Mouse (Mus musculus) liver, postnatal 0 days (tissue): ENCODE results near the gene C1rl. TPM values are rescaled to one million over a fixed set of nuclear protein-coding genes. Genes with fewer than 3 reads are reported as not detected.
"Not testable (repeated sequence)": the region's sequence is repeated elsewhere in the genome, so short reads cannot be mapped to it uniquely, and the experiment has no call there.

ENCODE experiments used
- ATAC-seq: fragments of 200-750 bp; cut with Nextera tagmentation; 2 replicates; pipeline ENCODE4 v1.8.0; 2017; ENCODE audit warnings: mild to moderate bottlenecking, moderate library complexity
- DNase-seq: peaks from one replicate; pipeline ENCODE4 v3.0.0-alpha.2; 2016
- H3K27ac ChIP-seq: fragments of 300-500 bp; sonication (generic); 2 replicates; pipeline ENCODE4 v1.5.1; 2014; ENCODE audit warnings: antibody characterized with exemption, moderate library complexity, mild to moderate bottlenecking, low read depth
- H3K27me3 ChIP-seq: fragments of 300-500 bp; sonication (generic); 2 replicates; pipeline ENCODE4 v1.6.1; 2014; ENCODE audit warnings: low read length, control low read depth, mixed read lengths; ENCODE audit not compliant: insufficient read depth
- H3K36me3 ChIP-seq: fragments of 300-500 bp; sonication (generic); replicated peaks from 2 replicates; pipeline ENCODE4 v1.6.1; 2014; ENCODE audit warnings: mild to moderate bottlenecking, control low read depth, low read length, moderate library complexity, mixed read lengths; ENCODE audit not compliant: insufficient read depth
- H3K4me1 ChIP-seq: fragments of 300-500 bp; sonication (generic); 2 replicates; pipeline ENCODE4 v1.6.1; 2014; ENCODE audit warnings: antibody characterized with exemption, mild to moderate bottlenecking, control low read depth; ENCODE audit not compliant: insufficient read depth
- H3K4me2 ChIP-seq: fragments of 300-500 bp; sonication (generic); 2 replicates; pipeline ENCODE4 v1.6.1; 2014; ENCODE audit warnings: low read depth, mild to moderate bottlenecking, low read length, moderate library complexity, mixed read lengths
- H3K4me3 ChIP-seq: fragments of 300-500 bp; sonication (generic); 2 replicates; pipeline ENCODE4 v1.5.1; 2014; ENCODE audit warnings: low read depth, low read length
- H3K9ac ChIP-seq: fragments of 300-500 bp; sonication (generic); replicated peaks from 2 replicates; pipeline ENCODE4 v1.6.1; 2014; ENCODE audit warnings: mild to moderate bottlenecking, moderate library complexity
- H3K9me3 ChIP-seq: fragments of 300-500 bp; sonication (generic); 2 replicates; pipeline ENCODE4 v1.6.1; 2016; ENCODE audit warnings: mild to moderate bottlenecking, control low read depth, low read length, mixed read lengths
- CTCF ChIP-seq: sonication (generic); IDR thresholded peaks from 2 replicates; pipeline ENCODE4 v1.5.1; 2016; ENCODE audit warnings: antibody characterized with exemption, low read depth
- EP300 ChIP-seq: IDR thresholded peaks from 2 replicates; pipeline ENCODE4 v1.6.1; 2016; ENCODE audit warnings: antibody characterized with exemption, low read depth, mild to moderate bottlenecking
- WGBS: fragments of 180-500 bp; shearing (Covaris S2); extraction: QIAGEN DNeasy Blood & Tissue Kit; methylation state at CpG from one replicate; pipeline ENCODE4 v1.1.7; 2014; ENCODE audit not compliant: insufficient replicate concordance; 5-methylcytosine and 5-hydroxymethylcytosine counted together
- polyA plus RNA-seq: library from polyadenylated mRNA; unstranded; fragments of >200 nt; fragmentation: Nextera tagmentation; extraction: Ambion mirVana; gene quantifications from 2 replicates; pipeline ENCODE4 v1.2.1, GENCODE M21; 2015

The C1rl gene
- polyA plus RNA-seq, 1 experiment from 2014 or later, result 36.2 TPM

GRCm38 (mm10) chr6:124506991-124507390, 14.1 kb downstream of the C1rl start:
- Histone ChIP-seq H3K4me2 (no peak overlapping the region), H3K4me3 (no peak overlapping the region), H3K27me3 (no peaks in the 10 kb centered on the region), H3K4me1 (peaks cover 18% of the 10 kb centered on the region), H3K9me3 (no peaks in the 10 kb centered on the region), H3K27ac (no peak overlapping the region), H3K9ac (no peak overlapping the region), H3K36me3 (no peaks in the 10 kb centered on the region; the same call in 1 of the 2 replicates)
- 71% methylated on average over 6 of the region's 6 CpGs for WGBS
- DNase-seq (no peak), ATAC-seq (no peak)
- TF ChIP-seq CTCF (no peak), EP300 (no peak)

GRCm38 (mm10) chr6:124508292-124508691, 15.4 kb downstream of the C1rl start:
- Histone ChIP-seq H3K4me3 (no peak overlapping the region), H3K27ac (no peak overlapping the region)
- ATAC-seq, result no peak

GRCm38 (mm10) chr6:124509192-124509591, 16.3 kb downstream of the C1rl start:
- not testable (repeated sequence) for DNase-seq, ATAC-seq, H3K36me3 ChIP-seq, H3K9me3 ChIP-seq, H3K27me3 ChIP-seq, H3K27ac ChIP-seq, H3K9ac ChIP-seq, H3K4me2 ChIP-seq, H3K4me3 ChIP-seq
- peaks cover 16% of the 10 kb centered on the region for H3K4me1 ChIP-seq
- 65% methylated on average over 5 of the region's 5 CpGs for WGBS

More at GRCm38 (mm10) chr6:124508292-124508691, 15.4 kb downstream of the C1rl start:
- no peak overlapping the region for H3K4me2 ChIP-seq
- WGBS, result 65% methylated on average over 10 of the region's 10 CpGs
- TF ChIP-seq EP300 (no peak), CTCF (no peak)
- no peaks in the 10 kb centered on the region; the same call in 1 of the 2 replicates for H3K36me3 ChIP-seq
- no peaks in the 10 kb centered on the region for H3K9me3 ChIP-seq
- DNase-seq, result no peak
- peaks cover 19% of the 10 kb centered on the region for H3K4me1 ChIP-seq
- H3K9ac ChIP-seq, result no peak overlapping the region
- no peaks in the 10 kb centered on the region for H3K27me3 ChIP-seq

GRCm38 (mm10) chr6:124511936-124512335, 19.0 kb downstream of the C1rl start:
- Histone ChIP-seq H3K27me3 (no peaks in the 10 kb centered on the region), H3K4me1 (peaks cover 9% of the 10 kb centered on the region; the same call in 1 of the 2 replicates), H3K4me2 (peak overlapping the region; percentile 64), H3K4me3 (no peak overlapping the region), H3K27ac (no peak overlapping the region), H3K36me3 (no peaks in the 10 kb centered on the region), H3K9ac (no peak overlapping the region), H3K9me3 (no peaks in the 10 kb centered on the region)
- TF ChIP-seq EP300 (no peak), CTCF (no peak)
- DNase-seq (no peak), ATAC-seq (no peak)
- 54% methylated on average over 6 of the region's 6 CpGs for WGBS

- Histone ChIP-seq H3K27ac (peak within 1 kb of the TSS; percentile 40; the same call in 1 of the 2 replicates), H3K4me3 (peak within 1 kb of the TSS; percentile 49), H3K9me3 (no peaks in the 10 kb centered on the region), H3K4me2 (peak within 1 kb of the TSS; percentile 64), H3K4me1 (peaks cover 9% of the 10 kb centered on the region; the same call in 1 of the 2 replicates), H3K36me3 (no peaks in the 10 kb centered on the region), H3K27me3 (no peaks in the 10 kb centered on the region), H3K9ac (peak within 1 kb of the TSS; percentile 55)
- DNase-seq (peak; percentile 53), ATAC-seq (0 out of 2 replicates have a peak, but pooled peaks have one; percentile 19)
- WGBS, result 6% methylated on average over 6 of the region's 6 CpGs
- TF ChIP-seq EP300, result no peak
- peak; percentile 81 for TF ChIP-seq CTCF
These were observed 19.5 kb downstream of the C1rl start, which contains the start of gene C1ra for GRCm38 (mm10) chr6:124512355-124512836. Gene C1ra (plus strand): TSS chr6:124512405.

GRCm38 (mm10) chr6:124517733-124518132, 24.8 kb downstream of the C1rl start:
- H3K9me3 ChIP-seq, H3K27me3 ChIP-seq: not testable (repeated sequence)

GRCm38 (mm10) chr6:124522082-124522481, 29.2 kb downstream of the C1rl start:
- not testable (repeated sequence) for H3K4me2 ChIP-seq, DNase-seq, H3K4me1 ChIP-seq, ATAC-seq, H3K27me3 ChIP-seq, H3K27ac ChIP-seq, H3K9ac ChIP-seq, H3K36me3 ChIP-seq, H3K9me3 ChIP-seq, H3K4me3 ChIP-seq
- 58% methylated on average over 7 of the region's 7 CpGs for WGBS

More at GRCm38 (mm10) chr6:124517733-124518132, 24.8 kb downstream of the C1rl start:
- H3K36me3 ChIP-seq, H3K4me3 ChIP-seq, DNase-seq, H3K9ac ChIP-seq, H3K27ac ChIP-seq, H3K4me2 ChIP-seq, H3K4me1 ChIP-seq, ATAC-seq: not testable (repeated sequence)
- 85% methylated on average over 4 of the region's 4 CpGs for WGBS
